Mouse (Mus musculus): ENCODE results near the gene Cdyl. TPM values are rescaled to one million over a fixed set of nuclear protein-coding genes. Genes with fewer than 3 reads are reported as not detected.

Cdyl gene
- polyA plus RNA-seq, 1 experiment from 2014 or later, result 4.9 TPM

- Histone ChIP-seq H3K27me3 (ENCODE audit: control insufficient read depth, insufficient read depth, low read length) (no peaks in the 10 kb centered on the region), H3K4me3 (replicated peaks; ENCODE audit: low read length) (no peak overlapping the region), H3K4me2 (ENCODE audit: low read depth, low read length) (no peak overlapping the region), H3K27ac (ENCODE audit: low read length) (no peak overlapping the region), H3K9ac (ENCODE audit: low read length) (no peak overlapping the region), H3K9me3 (replicated peaks; ENCODE audit: control insufficient read depth, low read length) (no peaks in the 10 kb centered on the region), H3K36me3 (ENCODE audit: control insufficient read depth, insufficient read depth, low read length) (no peaks in the 10 kb centered on the region), H3K4me1 (ENCODE audit: control insufficient read depth, insufficient read depth, low read length) (no peaks in the 10 kb centered on the region)
- no peak for ATAC-seq (ENCODE audit: insufficient read depth, low FRiP score)
- 87% methylated on average over 10 of the region's 10 CpGs for WGBS
Measured at GRCm38 (mm10) chr13:35840102-35840501, 180.5 kb downstream of the Cdyl start.

GRCm38 (mm10) chr13:35843383-35843782, 183.8 kb downstream of the Cdyl start:
- WGBS, result 87% methylated on average over 7 of the region's 7 CpGs
- no peaks in the 10 kb centered on the region for H3K9me3 ChIP-seq (replicated peaks; ENCODE audit: control insufficient read depth, low read length)
- no peak for ATAC-seq (ENCODE audit: insufficient read depth, low FRiP score)

GRCm38 (mm10) chr13:35845306-35845705, 185.7 kb downstream of the Cdyl start:
- Histone ChIP-seq H3K27me3 (ENCODE audit: control insufficient read depth, insufficient read depth, low read length) (no peaks in the 10 kb centered on the region), H3K4me1 (ENCODE audit: control insufficient read depth, insufficient read depth, low read length) (peaks cover 6% of the 10 kb centered on the region; the same call in 1 of the 2 replicates), H3K9ac (ENCODE audit: low read length) (no peak overlapping the region), H3K36me3 (ENCODE audit: control insufficient read depth, insufficient read depth, low read length) (no peaks in the 10 kb centered on the region), H3K9me3 (replicated peaks; ENCODE audit: control insufficient read depth, low read length) (no peaks in the 10 kb centered on the region), H3K4me2 (ENCODE audit: low read depth, low read length) (no peak overlapping the region), H3K4me3 (replicated peaks; ENCODE audit: low read length) (no peak overlapping the region), H3K27ac (ENCODE audit: low read length) (no peak overlapping the region)
- 59% methylated on average over 3 of the region's 3 CpGs for WGBS
- no peak for ATAC-seq (ENCODE audit: insufficient read depth, low FRiP score)

More at GRCm38 (mm10) chr13:35843383-35843782, 183.8 kb downstream of the Cdyl start:
- Histone ChIP-seq H3K27me3 (ENCODE audit: control insufficient read depth, insufficient read depth, low read length) (no peaks in the 10 kb centered on the region), H3K4me1 (ENCODE audit: control insufficient read depth, insufficient read depth, low read length) (peaks cover under 1% of the 10 kb centered on the region; the same call in 1 of the 2 replicates), H3K4me3 (replicated peaks; ENCODE audit: low read length) (no peak overlapping the region), H3K27ac (ENCODE audit: low read length) (no peak overlapping the region), H3K4me2 (ENCODE audit: low read depth, low read length) (no peak overlapping the region), H3K9ac (ENCODE audit: low read length) (no peak overlapping the region), H3K36me3 (ENCODE audit: control insufficient read depth, insufficient read depth, low read length) (no peaks in the 10 kb centered on the region)

GRCm38 (mm10) chr13:35848694-35849093, 189.1 kb downstream of the Cdyl start:
- ATAC-seq (ENCODE audit: insufficient read depth, low FRiP score), result peak; percentile 25; the same call in 1 of the 2 replicates

GRCm38 (mm10) chr13:35851581-35851980, 191.9 kb downstream of the Cdyl start:
- ATAC-seq (ENCODE audit: insufficient read depth, low FRiP score), result no peak
- no peaks in the 10 kb centered on the region for H3K9me3 ChIP-seq (replicated peaks; ENCODE audit: control insufficient read depth, low read length)
- H3K9ac ChIP-seq (ENCODE audit: low read length), result no peak overlapping the region
- 95% methylated on average over 6 of the region's 6 CpGs for WGBS
- no peak overlapping the region for H3K4me3 ChIP-seq (replicated peaks; ENCODE audit: low read length)
- H3K4me2 ChIP-seq (ENCODE audit: low read depth, low read length), result no peak overlapping the region
- peaks cover 6% of the 10 kb centered on the region; the same call in 1 of the 2 replicates for H3K4me1 ChIP-seq (ENCODE audit: control insufficient read depth, insufficient read depth, low read length)
- no peaks in the 10 kb centered on the region for H3K36me3 ChIP-seq (ENCODE audit: control insufficient read depth, insufficient read depth, low read length)
- H3K27me3 ChIP-seq (ENCODE audit: control insufficient read depth, insufficient read depth, low read length), result no peaks in the 10 kb centered on the region
- no peak overlapping the region for H3K27ac ChIP-seq (ENCODE audit: low read length)

More at GRCm38 (mm10) chr13:35848694-35849093, 189.1 kb downstream of the Cdyl start:
- H3K4me3 ChIP-seq (replicated peaks; ENCODE audit: low read length), result no peak overlapping the region
- H3K27ac ChIP-seq (ENCODE audit: low read length), result no peak overlapping the region; the same call in 1 of the 2 replicates
- H3K9ac ChIP-seq (ENCODE audit: low read length), result no peak overlapping the region
- peaks cover 6% of the 10 kb centered on the region; the same call in 1 of the 2 replicates for H3K4me1 ChIP-seq (ENCODE audit: control insufficient read depth, insufficient read depth, low read length)
- H3K9me3 ChIP-seq (replicated peaks; ENCODE audit: control insufficient read depth, low read length), result no peaks in the 10 kb centered on the region
- no peak overlapping the region for H3K4me2 ChIP-seq (ENCODE audit: low read depth, low read length)
- H3K36me3 ChIP-seq (ENCODE audit: control insufficient read depth, insufficient read depth, low read length), result no peaks in the 10 kb centered on the region
- H3K27me3 ChIP-seq (ENCODE audit: control insufficient read depth, insufficient read depth, low read length), result no peaks in the 10 kb centered on the region
- 50% methylated on average over 3 of the region's 3 CpGs for WGBS

GRCm38 (mm10) chr13:35852851-35853575, 193.4 kb downstream of the Cdyl start:
- Histone ChIP-seq H3K36me3 (ENCODE audit: control insufficient read depth, insufficient read depth, low read length) (no peaks in the 10 kb centered on the region), H3K27me3 (ENCODE audit: control insufficient read depth, insufficient read depth, low read length) (no peaks in the 10 kb centered on the region), H3K4me3 (replicated peaks; ENCODE audit: low read length) (no peak overlapping the region), H3K4me1 (ENCODE audit: control insufficient read depth, insufficient read depth, low read length) (peaks cover 6% of the 10 kb centered on the region; the same call in 1 of the 2 replicates), H3K9me3 (replicated peaks; ENCODE audit: control insufficient read depth, low read length) (no peaks in the 10 kb centered on the region), H3K9ac (ENCODE audit: low read length) (no peak overlapping the region), H3K4me2 (ENCODE audit: low read depth, low read length) (no peak overlapping the region), H3K27ac (ENCODE audit: low read length) (no peak overlapping the region)
- ATAC-seq (ENCODE audit: insufficient read depth, low FRiP score), result no peak
- 83% methylated on average over 2 of the region's 2 CpGs for WGBS

- Histone ChIP-seq H3K36me3 (ENCODE audit: control insufficient read depth, insufficient read depth, low read length) (no peaks in the 10 kb centered on the region), H3K4me1 (ENCODE audit: control insufficient read depth, insufficient read depth, low read length) (no peaks in the 10 kb centered on the region), H3K4me3 (replicated peaks; ENCODE audit: low read length) (no peak overlapping the region), H3K27me3 (ENCODE audit: control insufficient read depth, insufficient read depth, low read length) (no peaks in the 10 kb centered on the region), H3K9ac (ENCODE audit: low read length) (no peak overlapping the region), H3K4me2 (ENCODE audit: low read depth, low read length) (no peak overlapping the region), H3K27ac (ENCODE audit: low read length) (no peak overlapping the region), H3K9me3 (replicated peaks; ENCODE audit: control insufficient read depth, low read length) (no peaks in the 10 kb centered on the region)
- no peak for ATAC-seq (ENCODE audit: insufficient read depth, low FRiP score)
- 87% methylated on average over 7 of the region's 7 CpGs for WGBS
Measured at GRCm38 (mm10) chr13:35857486-35857885, 197.9 kb downstream of the Cdyl start.

- Histone ChIP-seq H3K9me3 (replicated peaks; ENCODE audit: control insufficient read depth, low read length) (no peaks in the 10 kb centered on the region), H3K27ac (ENCODE audit: low read length) (no peak overlapping the region), H3K4me3 (replicated peaks; ENCODE audit: low read length) (no peak overlapping the region), H3K27me3 (ENCODE audit: control insufficient read depth, insufficient read depth, low read length) (no peaks in the 10 kb centered on the region), H3K9ac (ENCODE audit: low read length) (no peak overlapping the region), H3K4me2 (ENCODE audit: low read depth, low read length) (no peak overlapping the region), H3K36me3 (ENCODE audit: control insufficient read depth, insufficient read depth, low read length) (no peaks in the 10 kb centered on the region; the same call in 1 of the 2 replicates), H3K4me1 (ENCODE audit: control insufficient read depth, insufficient read depth, low read length) (no peaks in the 10 kb centered on the region)
- ATAC-seq (ENCODE audit: insufficient read depth, low FRiP score), result no peak
- WGBS, result 65% methylated on average over 8 of the region's 8 CpGs
Measured at GRCm38 (mm10) chr13:35860916-35861315, 201.3 kb downstream of the Cdyl start.

- no peaks in the 10 kb centered on the region for H3K9me3 ChIP-seq (replicated peaks; ENCODE audit: control insufficient read depth, low read length)
- WGBS, result 89% methylated on average over 8 of the region's 8 CpGs
- H3K4me3 ChIP-seq (replicated peaks; ENCODE audit: low read length), result no peak overlapping the region
- no peaks in the 10 kb centered on the region for H3K36me3 ChIP-seq (ENCODE audit: control insufficient read depth, insufficient read depth, low read length)
- H3K4me2 ChIP-seq (ENCODE audit: low read depth, low read length), result no peak overlapping the region
- H3K27ac ChIP-seq (ENCODE audit: low read length), result no peak overlapping the region
- no peak for ATAC-seq (ENCODE audit: insufficient read depth, low FRiP score)
- H3K9ac ChIP-seq (ENCODE audit: low read length), result no peak overlapping the region
- no peaks in the 10 kb centered on the region for H3K27me3 ChIP-seq (ENCODE audit: control insufficient read depth, insufficient read depth, low read length)
- no peaks in the 10 kb centered on the region for H3K4me1 ChIP-seq (ENCODE audit: control insufficient read depth, insufficient read depth, low read length)
Measured at GRCm38 (mm10) chr13:35870659-35871058, 211.0 kb downstream of the Cdyl start.

Data from stomach, embryonic 16.5 days (tissue).